Mouse (Mus musculus) bone marrow macrophage, adult 2 months (primary cell): ENCODE measurements at regions not wholly inside any gene's neighbourhood (a gene's known extent, or its start where the extent isn't known, plus 50 kb on each side); places are given as distances from the start of the nearest gene placed in this dataset.

Experiments
- H3K27ac ChIP-seq: 2 replicates; pipeline ENCODE4 v1.5.1; 2012; ENCODE audit warnings: low read depth, low read length; ENCODE audit not compliant: insufficient read depth
- H3K4me1 ChIP-seq: 2 replicates; pipeline ENCODE4 v1.6.1; 2012; ENCODE audit warnings: low read length; ENCODE audit not compliant: control insufficient read depth, insufficient read depth
- H3K4me3 ChIP-seq: 2 replicates; pipeline ENCODE4 v1.5.1; 2012; ENCODE audit warnings: mild to moderate bottlenecking, low read length, moderate library complexity; ENCODE audit not compliant: insufficient read depth
- CTCF ChIP-seq: IDR thresholded peaks from 2 replicates; pipeline ENCODE4 v1.5.1; 2012; ENCODE audit warnings: low read depth, mild to moderate bottlenecking, low read length, moderate library complexity
- POLR2A ChIP-seq: IDR thresholded peaks from 2 replicates; pipeline ENCODE4 v1.6.1; 2012; ENCODE audit warnings: mild to moderate bottlenecking, low read depth, low read length, borderline replicate concordance

- Histone ChIP-seq H3K4me1 (peaks cover 3% of the 10 kb centered on the region; the same call in 1 of the 2 replicates), H3K4me3 (no peak overlapping the region), H3K27ac (no peak overlapping the region)
- no peak for TF ChIP-seq CTCF
- no peak for TF ChIP-seq POLR2A
These were observed 99.3 kb upstream of the Tmem45b start for GRCm38 (mm10) chr9:31563541-31563940.

GRCm38 (mm10) chr9:31560226-31560556, 95.9 kb upstream of the Tmem45b start:
- Histone ChIP-seq H3K4me3 (no peak overlapping the region), H3K27ac (no peak overlapping the region), H3K4me1 (peaks cover 3% of the 10 kb centered on the region; the same call in 1 of the 2 replicates)
- TF ChIP-seq POLR2A = no peak
- TF ChIP-seq CTCF = no peak

GRCm38 (mm10) chr9:31559506-31560225, 95.4 kb upstream of the Tmem45b start:
- H3K4me3 ChIP-seq = no peak overlapping the region
- H3K4me1 ChIP-seq = peaks cover 3% of the 10 kb centered on the region; the same call in 1 of the 2 replicates

GRCm38 (mm10) chr9:31543691-31544052, 79.4 kb upstream of the Tmem45b start:
- TF ChIP-seq POLR2A = no peak
- TF ChIP-seq CTCF = no peak
- no peak overlapping the region for H3K4me3 ChIP-seq
- 0 out of 2 replicates have a peak, but pooled peaks cover 4% of the 10 kb centered on the region for H3K4me1 ChIP-seq
- H3K27ac ChIP-seq = no peak overlapping the region

More at GRCm38 (mm10) chr9:31559506-31560225, 95.4 kb upstream of the Tmem45b start:
- no peak for TF ChIP-seq POLR2A
- peak; percentile 48 for TF ChIP-seq CTCF
- H3K27ac ChIP-seq = no peak overlapping the region

- Histone ChIP-seq H3K4me3 (no peak overlapping the region), H3K4me1 (0 out of 2 replicates have a peak, but pooled peaks cover 4% of the 10 kb centered on the region), H3K27ac (no peak overlapping the region)
- no peak for TF ChIP-seq POLR2A
- peak; percentile 96 for TF ChIP-seq CTCF
These were observed 78.8 kb upstream of the Tmem45b start for GRCm38 (mm10) chr9:31542909-31543690.

- H3K4me1 ChIP-seq = 0 out of 2 replicates have a peak, but pooled peaks cover 4% of the 10 kb centered on the region
- H3K4me3 ChIP-seq = no peak overlapping the region
- TF ChIP-seq CTCF (no peak), POLR2A (no peak)
- H3K27ac ChIP-seq = no peak overlapping the region
These were observed 77.4 kb upstream of the Tmem45b start for GRCm38 (mm10) chr9:31541615-31542191.

- TF ChIP-seq POLR2A = no peak
- no peak for TF ChIP-seq CTCF
- H3K27ac ChIP-seq = no peak overlapping the region
- 0 out of 2 replicates have a peak, but pooled peaks cover 4% of the 10 kb centered on the region for H3K4me1 ChIP-seq
- no peak overlapping the region for H3K4me3 ChIP-seq
These were observed 74.4 kb upstream of the Tmem45b start for GRCm38 (mm10) chr9:31538458-31539210.

- TF ChIP-seq POLR2A = no peak
- TF ChIP-seq CTCF = no peak
- Histone ChIP-seq H3K27ac (no peak overlapping the region), H3K4me3 (no peak overlapping the region), H3K4me1 (no peaks in the 10 kb centered on the region)
These were observed 64.8 kb upstream of the Tmem45b start for GRCm38 (mm10) chr9:31529021-31529420.

- TF ChIP-seq POLR2A = no peak
- no peak for TF ChIP-seq CTCF
- H3K4me3 ChIP-seq = no peak overlapping the region
- no peak overlapping the region for H3K27ac ChIP-seq
- H3K4me1 ChIP-seq = no peaks in the 10 kb centered on the region
These were observed 63.0 kb upstream of the Tmem45b start for GRCm38 (mm10) chr9:31527216-31527615.
